Comparison of ENCODE assay signal across 13 mouse cellular contexts in the genomic region with DNA sequence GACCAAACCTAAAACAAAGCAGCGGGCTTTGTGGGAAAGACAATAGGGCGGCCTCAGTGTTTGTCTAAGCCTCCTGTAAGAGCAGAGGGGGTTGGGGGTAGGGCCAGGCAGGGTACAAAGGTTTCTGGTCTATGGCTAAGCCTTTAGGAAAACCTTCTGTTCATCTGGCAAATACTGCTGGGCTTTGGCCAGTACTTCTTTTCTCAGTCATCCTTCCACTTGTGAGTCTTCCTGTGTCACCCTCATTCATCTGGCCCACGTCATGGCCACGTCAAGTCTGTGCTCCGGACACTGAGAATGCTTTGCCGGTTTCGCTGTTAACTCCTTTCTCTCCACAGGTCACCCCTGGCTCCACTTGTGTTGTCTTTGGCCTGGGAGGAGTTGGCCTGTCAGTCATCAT. TPM values are rescaled to one million over a fixed set of nuclear protein-coding genes. Genes with fewer than 3 reads are reported as not detected.
A peak's percentile ranks its signal among the peaks of the same experiment; 100 is the strongest.
DNase-seq lines count a peak whose midpoint lies in the region; ATAC-seq lines count a peak whose summit lies in the region.
"Had no signal": no experiment of that assay in that cellular context is flagged by ENCODE, and none has a peak within 500 bp of the region (broad histone marks: within the 10 kb centered on the region; RNA-seq: fewer than 3 reads in every experiment).

No protein-coding gene starts in this region.

- DNase-seq in left cerebral cortex, postnatal 4 days, result peak; percentile 50
- no peak for DNase-seq in left cerebral cortex, adult 18-20 months (ENCODE audit: low spot score in 2 of 2)
- peak; percentile 57 to 74 for DNase-seq in adrenal gland, postnatal 36 days
- peak; percentile 62 for DNase-seq in lung, postnatal 36 days
- DNase-seq in right cerebral cortex, postnatal 10 days (ENCODE audit: low spot score in 2 of 2), result no peak
- DNase-seq: gastrocnemius, postnatal 25 days had no signal

- no peak overlapping the region for H3K4me2 ChIP-seq in intestine, embryonic 16.5 days (ENCODE audit: low read depth, low read length)

- intact Hi-C loops in left cerebral cortex, postnatal 4 days (cut with DNase I), result no loop called here

- H3K9ac ChIP-seq in intestine, embryonic 16.5 days (ENCODE audit: low read depth, low read length), result no peak overlapping the region

- no peak overlapping the region for H3K27ac ChIP-seq in intestine, embryonic 16.5 days (ENCODE audit: low read length)

- no peaks in the 10 kb centered on the region for H3K27me3 ChIP-seq in intestine, embryonic 16.5 days (replicated peaks; ENCODE audit: control insufficient read depth, insufficient read depth, low read length)

- ATAC-seq in intestine, embryonic 16.5 days, result peak; percentile 58
- ATAC-seq in frontal cortex, adult (ENCODE audit: low TSS enrichment), result no peak

- H3K4me3 ChIP-seq in intestine, embryonic 16.5 days (ENCODE audit: low read length), result no peak overlapping the region

- no peaks in the 10 kb centered on the region for H3K9me3 ChIP-seq in intestine, embryonic 16.5 days (ENCODE audit: control insufficient read depth, low read length)

- WGBS in intestine, embryonic 16.5 days, result 53% methylated on average over 7 of the region's 7 CpGs

- H3K4me1 ChIP-seq in intestine, embryonic 16.5 days (ENCODE audit: control insufficient read depth, insufficient read depth, low read length), result 0 out of 2 replicates have a peak, but pooled peaks cover 3% of the 10 kb centered on the region

- H3K36me3 ChIP-seq in intestine, embryonic 16.5 days (ENCODE audit: control insufficient read depth, insufficient read depth, low read length), result no peaks in the 10 kb centered on the region

RNA-seq across cellular contexts. Expression of a gene that starts 8.3 kb away (rescaled TPM):
- under 1 TPM in 1 of 2 experiments, not detected in 1; 0.85 TPM for total RNA-seq in left cerebral cortex, postnatal 4 days (2021)
- not detected for total RNA-seq in left cerebral cortex, adult 18-20 months (2021)
- 10 to 100 TPM in 1 of 2 experiments, 1 to 10 TPM in 1; 8.7 to 55.5 TPM for total RNA-seq in adrenal gland, postnatal 36 days (2021)
- 0.18 and 0.24 TPM in 2 replicates for polyA plus RNA-seq in intestine, embryonic 16.5 days (2015; fragmentation: Nextera tagmentation; extraction: Ambion mirVana)
- polyA plus RNA-seq: large intestine, adult 2 months had no signal

RNA-seq across cellular contexts. Expression of a gene that starts 32.2 kb away (rescaled TPM):
- total RNA-seq in left cerebral cortex, postnatal 4 days (2021), result not detected
- total RNA-seq in left cerebral cortex, adult 18-20 months (2021), result not detected
- total RNA-seq in adrenal gland, postnatal 36 days (2021), result not detected
- polyA plus RNA-seq in intestine, embryonic 16.5 days (2015; fragmentation: Nextera tagmentation; extraction: Ambion mirVana), result 0.24 TPM in 1 of 2 replicates, not detected in the other
- total RNA-seq: gastrocnemius, postnatal 25 days; heart, postnatal 25 days; left cerebral cortex, postnatal 14 days had no signal
- polyA plus RNA-seq: cortical plate, adult 2 months; forebrain, embryonic 11.5 days; large intestine, adult 2 months had no signal

RNA-seq across cellular contexts. Expression of a gene that starts 34.9 kb away (rescaled TPM):
- 1 to 10 TPM; 2.0 to 2.3 TPM for total RNA-seq in left cerebral cortex, postnatal 4 days (2021)
- total RNA-seq in left cerebral cortex, adult 18-20 months (2021), result under 1 TPM; 0.60 to 0.96 TPM
- 1,000 to 10,000 TPM; 2,463 to 7,675 TPM for total RNA-seq in adrenal gland, postnatal 36 days (2021)
- 734 and 860 TPM in 2 replicates for polyA plus RNA-seq in intestine, embryonic 16.5 days (2015; fragmentation: Nextera tagmentation; extraction: Ambion mirVana)

Comparison
In these comparisons a context has a peak if more than half of its experiments do, and no peak if none do; other contexts are left out.
1. DNase-seq: peak in left cerebral cortex, postnatal 4 days (single experiment), adrenal gland, postnatal 36 days (2 of 2) and lung, postnatal 36 days (single experiment); none in left cerebral cortex, adult 18-20 months (0 of 2) and right cerebral cortex, postnatal 10 days (0 of 2).
2. RNA of a gene that starts 8.3 kb away (total RNA-seq): 8.7 to 55.5 TPM in adrenal gland, postnatal 36 days; 0.85 TPM in left cerebral cortex, postnatal 4 days and not detected in left cerebral cortex, adult 18-20 months; every median in the first group is over 4 times any median in the second.
3. RNA of a gene that starts 34.9 kb away (total RNA-seq): 2,463 to 7,675 TPM in adrenal gland, postnatal 36 days; 2.0 to 2.3 TPM in left cerebral cortex, postnatal 4 days and 0.60 to 0.96 TPM in left cerebral cortex, adult 18-20 months; every median in the first group is over 100 times any median in the second.